Mouse (Mus musculus): ENCODE results near the gene Fhl4.

DNA sequence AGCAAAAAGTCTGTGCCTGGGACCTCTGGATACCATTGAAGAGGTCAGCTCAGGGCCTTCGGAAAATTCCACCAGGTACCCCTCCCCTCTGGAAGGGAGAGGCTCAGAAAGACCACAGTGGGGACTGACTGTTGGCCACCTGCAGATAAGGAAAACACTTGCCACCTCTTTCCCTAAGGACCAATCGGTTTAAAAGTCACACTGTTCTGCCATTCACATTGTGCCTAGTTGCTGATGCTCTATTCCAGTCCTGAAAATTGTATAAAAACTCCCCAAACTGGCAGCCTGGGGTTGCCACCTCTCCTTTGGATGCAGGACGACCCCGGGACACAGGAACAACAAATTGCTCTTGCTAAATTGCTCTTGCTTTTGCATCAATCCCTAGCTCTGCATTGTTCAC, 49.8 kb downstream of the Fhl4 start:
- TF ChIP-seq EP300 (IDR thresholded peaks at IDR 0.05; ENCODE audit: insufficient read depth, low read depth, low read length) (no peak), CTCF (IDR thresholded peaks at IDR 0.05) (no peak)

All from heart, adult 2 months (tissue).